Mouse (Mus musculus) thymus, postnatal 4 days (tissue): ENCODE results near the gene Rnls.

Experiments used
- DNase-seq: peaks from one replicate; pipeline ENCODE4 v3.0.0; 2021

Rnls gene

GRCm38 (mm10) chr19:33178367-33178766 is 213.7 kb downstream of the Rnls start:
- no peak for DNase-seq

GRCm38 (mm10) chr19:33173991-33174390 is 218.1 kb downstream of the Rnls start:
- no peak for DNase-seq

- DNase-seq, result no peak
These were observed 222.2 kb downstream of the Rnls start for GRCm38 (mm10) chr19:33169881-33170280.

GRCm38 (mm10) chr19:33167528-33168264 is 224.4 kb downstream of the Rnls start:
- no peak for DNase-seq

- DNase-seq, result no peak
These were observed 227.3 kb downstream of the Rnls start for GRCm38 (mm10) chr19:33164801-33165200.

- DNase-seq, result no peak
These were observed 230.2 kb downstream of the Rnls start for GRCm38 (mm10) chr19:33161903-33162302.

- no peak for DNase-seq
These were observed 232.2 kb downstream of the Rnls start for GRCm38 (mm10) chr19:33159897-33160296.

- DNase-seq, result no peak
These were observed 232.9 kb downstream of the Rnls start for GRCm38 (mm10) chr19:33159192-33159591.

- no peak for DNase-seq
These were observed 233.9 kb downstream of the Rnls start for GRCm38 (mm10) chr19:33158234-33158633.

GRCm38 (mm10) chr19:33148411-33148810 is 243.7 kb downstream of the Rnls start:
- no peak for DNase-seq

- DNase-seq, result no peak
These were observed 248.9 kb downstream of the Rnls start for GRCm38 (mm10) chr19:33143198-33143597.

GRCm38 (mm10) chr19:33137316-33137715 is 254.8 kb downstream of the Rnls start:
- no peak for DNase-seq

- DNase-seq, result no peak
These were observed 269.4 kb downstream of the Rnls start for GRCm38 (mm10) chr19:33122611-33123226.

- DNase-seq, result no peak
These were observed 272.1 kb downstream of the Rnls start for GRCm38 (mm10) chr19:33119947-33120346.

- no peak for DNase-seq
These were observed 273.2 kb downstream of the Rnls start for GRCm38 (mm10) chr19:33118898-33119297.

- no peak for DNase-seq
These were observed 277.3 kb downstream of the Rnls start for GRCm38 (mm10) chr19:33114631-33115295.

GRCm38 (mm10) chr19:33113746-33114145 is 278.3 kb downstream of the Rnls start:
- no peak for DNase-seq

- no peak for DNase-seq
These were observed 281.7 kb downstream of the Rnls start for GRCm38 (mm10) chr19:33110404-33110803.

- no peak for DNase-seq
These were observed 282.1 kb downstream of the Rnls start for GRCm38 (mm10) chr19:33109941-33110371.

GRCm38 (mm10) chr19:33109141-33109540 is 283.0 kb downstream of the Rnls start:
- no peak for DNase-seq

GRCm38 (mm10) chr19:33103851-33104250 is 288.2 kb downstream of the Rnls start:
- no peak for DNase-seq

GRCm38 (mm10) chr19:33102783-33103139 is 289.3 kb downstream of the Rnls start:
- no peak for DNase-seq

GRCm38 (mm10) chr19:33102008-33102782 is 289.9 kb downstream of the Rnls start:
- DNase-seq, result no peak
